Mouse (Mus musculus) olfactory bulb, adult 2 months (tissue): ENCODE data around the gene Fstl3. TPM values are rescaled to one million over a fixed set of nuclear protein-coding genes. Genes with fewer than 3 reads are reported as not detected.

Experiments used
- H3K27ac ChIP-seq: fragments of 200-500 bp; 2 replicates; pipeline ENCODE4 v1.5.1; 2012; ENCODE audit warnings: low read depth, low read length; ENCODE audit not compliant: insufficient read depth
- H3K4me1 ChIP-seq: fragments of 200-500 bp; 2 replicates; pipeline ENCODE4 v1.6.1; 2012; ENCODE audit warnings: low read length; ENCODE audit not compliant: control insufficient read depth, insufficient read depth
- H3K4me3 ChIP-seq: fragments of 200-500 bp; 2 replicates; pipeline ENCODE4 v1.5.1; 2012; ENCODE audit warnings: mild to moderate bottlenecking, low read depth, low read length, moderate library complexity; ENCODE audit not compliant: insufficient read depth
- CTCF ChIP-seq: fragments of 200-500 bp; IDR thresholded peaks from 2 replicates; pipeline ENCODE4 v1.5.1; 2012; ENCODE audit warnings: low read depth, mild to moderate bottlenecking, low read length, moderate library complexity; ENCODE audit not compliant: insufficient read depth
- POLR2A ChIP-seq: fragments of 200-500 bp; IDR thresholded peaks from 2 replicates; pipeline ENCODE4 v1.6.1; 2012; ENCODE audit warnings: mild to moderate bottlenecking, low read depth, low read length, moderate library complexity; ENCODE audit not compliant: insufficient read depth
- WGBS: fragments of 180-500 bp; shearing (Covaris S2); methylation state at CpG from one replicate; pipeline ENCODE4 v1.1.7; 2018; 5-methylcytosine and 5-hydroxymethylcytosine counted together
- polyA plus RNA-seq: library from polyadenylated mRNA; stranded (reverse); fragments of >200 nt; gene quantifications from 2 replicates; pipeline ENCODE4 v1.2.4, GENCODE M21; 2012; ENCODE audit warnings: low replicate concordance; ENCODE audit not compliant: missing spikeins, insufficient read depth, insufficient read length

Fstl3 gene
- polyA plus RNA-seq, 1 experiment: not detected

- no peak overlapping the region; the same call in 1 of the 2 replicates for H3K27ac ChIP-seq
- WGBS: 74% methylated on average over 6 of the region's 6 CpGs
- H3K4me3 ChIP-seq: no peak overlapping the region
- TF ChIP-seq POLR2A (no peak), CTCF (no peak)
- 0 out of 2 replicates have a peak, but pooled peaks cover 4% of the 10 kb centered on the region for H3K4me1 ChIP-seq
Observed at GRCm38 (mm10) chr10:79823011-79823410, 45.9 kb downstream of the Fstl3 start.

GRCm38 (mm10) chr10:79824413-79824812 lies 47.3 kb downstream of the Fstl3 start:
- TF ChIP-seq POLR2A (no peak), CTCF (no peak)
- 0 out of 2 replicates have a peak, but pooled peaks cover 4% of the 10 kb centered on the region for H3K4me1 ChIP-seq
- no peak overlapping the region for H3K27ac ChIP-seq
- 69% methylated on average over 6 of the region's 6 CpGs for WGBS
- no peak overlapping the region for H3K4me3 ChIP-seq

GRCm38 (mm10) chr10:79831583-79831982 lies 54.5 kb downstream of the Fstl3 start:
- Histone ChIP-seq H3K27ac (no peak overlapping the region), H3K4me3 (no peak overlapping the region), H3K4me1 (peaks cover 2% of the 10 kb centered on the region; the same call in 1 of the 2 replicates)
- 88% methylated on average over 3 of the region's 3 CpGs for WGBS
- TF ChIP-seq CTCF (no peak), POLR2A (no peak)

Other genes with a start within 250 kb of the Fstl3 start
- not detected in 2 replicates for gene Plpp2, start 243.5 kb upstream of the Fstl3 start, polyA plus RNA-seq
- not detected in 2 replicates for gene Mier2, start 222.1 kb upstream of the Fstl3 start, polyA plus RNA-seq
- gene Theg, start 189.9 kb upstream of the Fstl3 start, polyA plus RNA-seq: not detected in 2 replicates
- gene C2cd4c, start 163.2 kb upstream of the Fstl3 start, polyA plus RNA-seq: not detected in 2 replicates
- gene Shc2, start 139.4 kb upstream of the Fstl3 start, polyA plus RNA-seq: not detected in 2 replicates
- not detected in 2 replicates for gene Odf3l2, start 131.5 kb upstream of the Fstl3 start, polyA plus RNA-seq
- not detected in 2 replicates for gene Madcam1, start 112.7 kb upstream of the Fstl3 start, polyA plus RNA-seq
- gene Tpgs1, start 107.9 kb upstream of the Fstl3 start, polyA plus RNA-seq: not detected in 2 replicates
- not detected in 2 replicates for gene Cdc34, start 95.1 kb upstream of the Fstl3 start, polyA plus RNA-seq
- gene Gzmm, start 88.3 kb upstream of the Fstl3 start, polyA plus RNA-seq: not detected in 2 replicates
- not detected in 2 replicates for gene Bsg, start 72.8 kb upstream of the Fstl3 start, polyA plus RNA-seq
- gene Hcn2, start 60.6 kb upstream of the Fstl3 start, polyA plus RNA-seq: not detected in 2 replicates
- not detected in 2 replicates for gene Polrmt, start 30.7 kb upstream of the Fstl3 start, polyA plus RNA-seq
- not detected in 2 replicates for gene Fgf22, start 22.2 kb upstream of the Fstl3 start, polyA plus RNA-seq
- gene Rnf126, start 10.3 kb upstream of the Fstl3 start, polyA plus RNA-seq: not detected in 2 replicates
- gene Prss57, start 13.7 kb downstream of the Fstl3 start, polyA plus RNA-seq: not detected in 2 replicates
- gene Palm, start 16.3 kb downstream of the Fstl3 start, polyA plus RNA-seq: not detected in 2 replicates
- gene Misp, start 43.7 kb downstream of the Fstl3 start, polyA plus RNA-seq: not detected in 2 replicates
- gene Ptbp1, start 77.2 kb downstream of the Fstl3 start, polyA plus RNA-seq: 555 TPM in 1 of 2 replicates, not detected in the other
- gene Prtn3, start 97.2 kb downstream of the Fstl3 start, polyA plus RNA-seq: not detected in 2 replicates
- not detected in 2 replicates for gene Plppr3, start 97.4 kb downstream of the Fstl3 start, polyA plus RNA-seq
- gene Elane, start 109.0 kb downstream of the Fstl3 start, polyA plus RNA-seq: not detected in 2 replicates
- not detected in 2 replicates for gene Cfd, start 113.6 kb downstream of the Fstl3 start, polyA plus RNA-seq
- gene Med16, start 131.7 kb downstream of the Fstl3 start, polyA plus RNA-seq: not detected in 2 replicates
- gene Gm26602, start 133.6 kb downstream of the Fstl3 start, polyA plus RNA-seq: not detected in 2 replicates
- gene Kiss1r, start 139.7 kb downstream of the Fstl3 start, polyA plus RNA-seq: not detected in 2 replicates
- gene R3hdm4, start 143.9 kb downstream of the Fstl3 start, polyA plus RNA-seq: not detected in 2 replicates
- gene Arid3a, start 149.8 kb downstream of the Fstl3 start, polyA plus RNA-seq: not detected in 2 replicates
- gene Wdr18, start 182.9 kb downstream of the Fstl3 start, polyA plus RNA-seq: not detected in 2 replicates
- gene Grin3b, start 193.4 kb downstream of the Fstl3 start, polyA plus RNA-seq: not detected in 2 replicates
- gene Tmem259, start 207.1 kb downstream of the Fstl3 start, polyA plus RNA-seq: not detected in 2 replicates
- 124 and 250 TPM in 2 replicates for gene Cnn2, start 211.3 kb downstream of the Fstl3 start, polyA plus RNA-seq
- gene Abca7, start 219.2 kb downstream of the Fstl3 start, polyA plus RNA-seq: not detected in 2 replicates
- gene Arhgap45, start 239.4 kb downstream of the Fstl3 start, polyA plus RNA-seq: 193 and 203 TPM in 2 replicates